Mouse (Mus musculus) lung, postnatal 36 days (tissue): ENCODE measurements around the gene Ttc28.

Experiments
- DNase-seq: peaks from one replicate; pipeline ENCODE4 v3.0.0; 2022; ENCODE audit warnings: mixed read lengths

Gene Ttc28

GRCm38 (mm10) chr5:111300776-111301175 is 421.2 kb downstream of the Ttc28 start:
- DNase-seq: no peak

GRCm38 (mm10) chr5:111301736-111302135 is 422.1 kb downstream of the Ttc28 start:
- no peak for DNase-seq

GRCm38 (mm10) chr5:111304730-111305129 is 425.1 kb downstream of the Ttc28 start:
- no peak for DNase-seq

GRCm38 (mm10) chr5:111310185-111310584 is 430.6 kb downstream of the Ttc28 start:
- DNase-seq: peak; percentile 12

- no peak for DNase-seq
Measured at GRCm38 (mm10) chr5:111313833-111314232, 434.2 kb downstream of the Ttc28 start.

GRCm38 (mm10) chr5:111315061-111315460 is 435.5 kb downstream of the Ttc28 start:
- DNase-seq: no peak

- DNase-seq: no peak
Measured at GRCm38 (mm10) chr5:111317526-111317925, 437.9 kb downstream of the Ttc28 start.

GRCm38 (mm10) chr5:111318946-111319345 is 439.3 kb downstream of the Ttc28 start:
- DNase-seq: no peak

- peak; percentile 21 for DNase-seq
Measured at GRCm38 (mm10) chr5:111325813-111326212, 446.2 kb downstream of the Ttc28 start.

- peak; percentile 17 for DNase-seq
Measured at GRCm38 (mm10) chr5:111327420-111327819, 447.8 kb downstream of the Ttc28 start.

GRCm38 (mm10) chr5:111329782-111330416 is 450.3 kb downstream of the Ttc28 start:
- DNase-seq: peak; percentile 6

GRCm38 (mm10) chr5:111330417-111331098 is 451.0 kb downstream of the Ttc28 start, which contains the start of gene Pitpnb:
TSS of gene Pitpnb (plus strand) at chr5:111330763.
- peak; percentile 98 for DNase-seq

GRCm38 (mm10) chr5:111331099-111331435 is 451.5 kb downstream of the Ttc28 start:
- DNase-seq: no peak

GRCm38 (mm10) chr5:111335939-111336691 is 456.5 kb downstream of the Ttc28 start:
- no peak for DNase-seq
